Mouse (Mus musculus): Measurements from ENCODE around the gene Gipc3. TPM values are rescaled to one million over a fixed set of nuclear protein-coding genes. Genes with fewer than 3 reads are reported as not detected.

The Gipc3 gene
- total and polyA plus RNA-seq, 3 experiments = 4.8 to 6.4 (median 5.5) TPM

GRCm38 (mm10) chr10:81341333-81341949, 1.6 kb downstream of the Gipc3 start:
- Histone ChIP-seq H3K27me3 (ENCODE audit: control insufficient read depth, insufficient read depth, low read length) (0 out of 2 replicates have a peak, but pooled peaks cover 2% of the 10 kb centered on the region), H3K4me1 (ENCODE audit: control insufficient read depth, insufficient read depth, low read length) (peaks cover 7% of the 10 kb centered on the region), H3K79me2 (replicated peaks; ENCODE audit: control insufficient read depth, insufficient read depth, low read length) (no peaks in the 10 kb centered on the region; the same call in 1 of the 2 replicates), H3K36me3 (ENCODE audit: control insufficient read depth, insufficient read depth, low read length) (no peaks in the 10 kb centered on the region), H3K9ac (ENCODE audit: low read depth, low read length) (no peak overlapping the region), H3K4me3 (no peak overlapping the region; the same call in 1 of the 2 replicates), H3K27ac (peak overlapping the region; percentile 11; the same call in 1 of the 2 replicates)
- 35% methylated on average over 16 of the region's 16 CpGs for WGBS
- intact Hi-C loops (cut with DNase I) = loop anchor here (1.0 kb wide), 1 partner anchor 21 kb away; no protein-coding TSS in a partner anchor
- peak; percentile 73 to 85 for DNase-seq
- TF ChIP-seq EP300 (IDR thresholded peaks at IDR 0.05; ENCODE audit: insufficient read depth, low read depth, low read length) (0 out of 2 replicates have a peak, but pooled peaks have one; percentile 18), CTCF (IDR thresholded peaks at IDR 0.05) (peak; percentile 97), POLR2A (IDR thresholded peaks at IDR 0.05; ENCODE audit: insufficient read depth, low read depth, low read length) (no peak)

DNA sequence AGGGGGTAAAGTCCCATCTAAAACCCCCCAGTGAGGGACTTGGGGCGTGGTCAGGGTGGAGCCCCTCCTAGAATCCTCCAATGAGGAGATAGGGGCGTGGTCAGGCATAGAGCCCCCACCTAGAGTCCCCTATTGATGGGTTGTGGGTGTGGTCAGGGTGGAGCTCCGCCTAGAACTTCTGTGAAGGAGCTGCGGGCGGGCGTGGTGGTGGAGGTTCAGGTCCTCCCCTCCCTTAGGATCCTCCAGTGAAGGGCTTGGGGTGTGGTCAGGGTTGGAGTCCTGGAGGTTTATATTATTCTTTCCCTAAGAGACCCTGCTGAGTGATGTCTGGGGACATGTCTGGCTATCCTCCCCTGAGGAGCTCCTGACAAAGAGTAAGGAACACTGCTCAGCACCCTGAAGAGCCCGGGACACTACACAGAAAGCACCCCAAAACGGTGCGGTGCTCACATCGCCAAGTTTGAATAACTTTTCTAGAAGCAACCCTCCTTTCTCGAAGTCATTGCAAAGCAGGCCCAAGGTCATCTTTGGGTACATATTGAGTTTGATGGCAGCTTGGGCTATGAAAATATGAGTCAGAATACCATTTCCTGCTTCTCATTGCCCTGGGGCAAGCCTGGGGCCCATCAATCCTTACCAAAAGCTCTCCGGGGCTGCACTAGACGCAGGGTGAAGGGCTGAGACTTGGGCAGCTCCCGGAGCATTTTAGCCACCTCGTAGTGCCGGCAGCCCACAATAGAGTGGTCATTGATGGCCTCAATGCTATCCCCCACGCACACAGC, 2.3 kb downstream of the Gipc3 start:
- Histone ChIP-seq H3K27me3 (ENCODE audit: control insufficient read depth, insufficient read depth, low read length) (0 out of 2 replicates have a peak, but pooled peaks cover 2% of the 10 kb centered on the region), H3K27ac (no peak overlapping the region), H3K9ac (ENCODE audit: low read depth, low read length) (no peak overlapping the region), H3K79me2 (replicated peaks; ENCODE audit: control insufficient read depth, insufficient read depth, low read length) (no peaks in the 10 kb centered on the region; the same call in 1 of the 2 replicates), H3K4me1 (ENCODE audit: control insufficient read depth, insufficient read depth, low read length) (peaks cover 7% of the 10 kb centered on the region), H3K4me3 (no peak overlapping the region), H3K36me3 (ENCODE audit: control insufficient read depth, insufficient read depth, low read length) (no peaks in the 10 kb centered on the region)
- intact Hi-C loops (cut with DNase I) = loop anchor here (1.0 kb wide), 1 partner anchor 20 kb away; no protein-coding TSS in a partner anchor
- TF ChIP-seq CTCF (IDR thresholded peaks at IDR 0.05) (no peak), EP300 (IDR thresholded peaks at IDR 0.05; ENCODE audit: insufficient read depth, low read depth, low read length) (no peak), POLR2A (IDR thresholded peaks at IDR 0.05; ENCODE audit: insufficient read depth, low read depth, low read length) (no peak)
- 59% methylated on average over 17 of the region's 17 CpGs for WGBS
- DNase-seq = no peak

DNA sequence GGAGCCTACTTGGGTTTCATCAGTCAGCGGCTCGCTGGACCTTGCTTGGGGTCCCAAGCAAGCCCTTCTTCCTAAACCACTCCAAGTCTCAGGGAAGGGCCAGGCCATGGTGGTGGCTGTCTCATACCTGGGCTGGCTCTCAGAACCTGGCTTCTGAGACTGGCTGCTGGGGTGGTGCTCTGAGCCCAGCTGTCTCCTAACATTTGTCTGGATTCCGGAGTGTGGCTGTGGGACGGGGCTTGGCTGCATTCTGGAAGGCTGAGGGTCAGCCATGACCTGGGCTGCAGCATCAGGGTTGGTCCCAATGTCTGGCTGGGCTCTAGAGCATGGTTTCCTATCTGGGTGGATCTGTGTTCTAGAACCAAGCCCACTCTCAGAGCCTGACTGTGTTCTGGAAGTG, 6.5 kb downstream of the Gipc3 start:
- TF ChIP-seq POLR2A (IDR thresholded peaks at IDR 0.05; ENCODE audit: insufficient read depth, low read depth, low read length) (no peak), EP300 (IDR thresholded peaks at IDR 0.05; ENCODE audit: insufficient read depth, low read depth, low read length) (no peak), CTCF (IDR thresholded peaks at IDR 0.05) (no peak)
- H3K9ac ChIP-seq (ENCODE audit: low read depth, low read length) = no peak overlapping the region
- no peak for DNase-seq
- no peak overlapping the region for H3K27ac ChIP-seq
- intact Hi-C loops (cut with DNase I) = no loop called here
- WGBS = 90% methylated on average over 4 of the region's 4 CpGs
- no peaks in the 10 kb centered on the region for H3K79me2 ChIP-seq (replicated peaks; ENCODE audit: control insufficient read depth, insufficient read depth, low read length)
- no peak overlapping the region for H3K4me3 ChIP-seq
- H3K4me1 ChIP-seq (ENCODE audit: control insufficient read depth, insufficient read depth, low read length) = peaks cover 3% of the 10 kb centered on the region
- no peaks in the 10 kb centered on the region for H3K36me3 ChIP-seq (ENCODE audit: control insufficient read depth, insufficient read depth, low read length)
- no peaks in the 10 kb centered on the region for H3K27me3 ChIP-seq (ENCODE audit: control insufficient read depth, insufficient read depth, low read length)

DNA sequence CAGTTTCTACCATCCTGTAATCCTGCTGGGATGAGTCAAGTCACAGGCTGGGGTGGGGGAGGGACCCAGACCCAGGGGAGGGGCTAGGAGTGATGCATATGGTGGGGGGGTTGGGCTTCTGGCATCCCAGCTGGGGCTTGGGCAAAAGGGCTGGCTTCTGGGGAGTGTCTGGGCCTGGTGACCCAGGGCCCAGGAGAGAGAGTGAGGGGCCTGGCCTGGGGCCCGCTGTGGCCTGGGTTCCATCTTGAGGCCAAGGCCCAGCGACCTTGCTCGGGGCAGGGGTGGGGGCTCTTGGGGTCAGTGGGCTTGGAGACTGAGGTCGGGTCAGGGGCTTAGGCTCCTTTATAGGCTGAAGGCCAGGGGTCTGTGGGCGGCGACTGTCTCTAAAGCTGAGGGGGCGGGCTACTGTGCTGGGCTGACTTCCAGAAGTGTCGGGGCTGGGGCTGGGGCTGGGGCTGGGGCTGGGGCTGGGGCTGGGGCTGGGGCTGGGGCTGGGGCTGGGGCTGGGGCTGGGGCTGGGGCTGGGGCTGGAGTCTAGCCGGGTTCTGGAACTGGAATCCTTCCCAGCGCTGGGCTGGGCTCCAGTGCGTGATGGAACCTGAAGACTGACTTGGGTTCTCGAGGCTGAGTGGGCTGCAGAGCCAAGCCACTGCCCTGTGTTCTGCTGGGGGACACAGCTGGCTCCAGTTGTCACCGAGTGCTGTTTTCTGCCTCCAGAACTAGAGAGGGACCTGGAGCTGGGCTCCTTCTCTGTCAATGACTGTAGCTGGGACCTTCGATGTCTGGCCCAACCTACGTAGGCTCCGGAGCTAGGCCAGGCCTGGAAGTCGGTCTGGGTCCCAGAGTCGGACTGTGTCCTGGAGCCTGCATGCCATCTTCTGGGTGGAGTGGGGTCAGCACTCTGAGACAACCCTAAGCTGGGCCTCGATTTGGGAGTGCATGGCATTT, 7.4 kb downstream of the Gipc3 start:
- no peak for TF ChIP-seq POLR2A (IDR thresholded peaks at IDR 0.05; ENCODE audit: insufficient read depth, low read depth, low read length)
- TF ChIP-seq CTCF (IDR thresholded peaks at IDR 0.05) = peak; percentile 3; the same call in 1 of the 2 replicates
- Histone ChIP-seq H3K36me3 (ENCODE audit: control insufficient read depth, insufficient read depth, low read length) (no peaks in the 10 kb centered on the region), H3K27me3 (ENCODE audit: control insufficient read depth, insufficient read depth, low read length) (no peaks in the 10 kb centered on the region), H3K9ac (ENCODE audit: low read depth, low read length) (no peak overlapping the region), H3K79me2 (replicated peaks; ENCODE audit: control insufficient read depth, insufficient read depth, low read length) (no peaks in the 10 kb centered on the region), H3K4me1 (ENCODE audit: control insufficient read depth, insufficient read depth, low read length) (peaks cover 3% of the 10 kb centered on the region), H3K27ac (no peak overlapping the region; the same call in 1 of the 2 replicates), H3K4me3 (no peak overlapping the region)
- DNase-seq = no peak
- WGBS = 54% methylated on average over 18 of the region's 19 CpGs
- intact Hi-C loops (cut with DNase I) = no loop called here

DNA sequence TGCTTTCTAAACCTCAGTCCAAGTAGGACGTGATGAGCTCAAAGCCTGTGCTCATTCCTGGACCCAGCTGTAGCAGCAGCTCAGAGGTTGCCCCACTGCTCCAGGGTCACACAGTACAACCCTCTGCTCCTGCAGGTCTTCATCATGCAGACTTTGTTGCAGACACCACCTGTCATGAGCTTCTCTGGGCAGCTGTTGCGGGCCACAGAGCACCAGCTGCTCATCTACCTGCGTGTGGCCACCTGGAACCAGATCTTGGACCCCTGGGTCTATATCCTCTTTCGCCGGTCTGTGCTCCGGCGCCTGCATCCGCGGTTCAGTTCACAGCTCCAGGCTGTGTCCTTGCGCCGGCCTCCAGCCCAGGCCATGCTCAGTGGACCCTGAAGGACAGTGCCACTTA, 8.7 kb downstream of the Gipc3 start:
- no peaks in the 10 kb centered on the region for H3K27me3 ChIP-seq (ENCODE audit: control insufficient read depth, insufficient read depth, low read length)
- no peak overlapping the region for H3K27ac ChIP-seq
- H3K9ac ChIP-seq (ENCODE audit: low read depth, low read length) = no peak overlapping the region
- H3K79me2 ChIP-seq (replicated peaks; ENCODE audit: control insufficient read depth, insufficient read depth, low read length) = no peaks in the 10 kb centered on the region
- no peak for DNase-seq
- 86% methylated on average over 11 of the region's 11 CpGs for WGBS
- no peak overlapping the region for H3K4me3 ChIP-seq
- H3K4me1 ChIP-seq (ENCODE audit: control insufficient read depth, insufficient read depth, low read length) = peaks cover 12% of the 10 kb centered on the region
- TF ChIP-seq CTCF (IDR thresholded peaks at IDR 0.05) (no peak), EP300 (IDR thresholded peaks at IDR 0.05; ENCODE audit: insufficient read depth, low read depth, low read length) (no peak), POLR2A (IDR thresholded peaks at IDR 0.05; ENCODE audit: insufficient read depth, low read depth, low read length) (0 out of 2 replicates have a peak, but pooled peaks have one; percentile 9)
- intact Hi-C loops (cut with DNase I) = no loop called here
- no peaks in the 10 kb centered on the region for H3K36me3 ChIP-seq (ENCODE audit: control insufficient read depth, insufficient read depth, low read length)
